In genomic region chr16:4598891-4599543, GRCm38 (mm10) we compare ENCODE assay signal across 10 mouse cellular contexts. TPM values are rescaled to one million over a fixed set of nuclear protein-coding genes. Genes with fewer than 3 reads are reported as not detected.
DNase-seq lines count a peak whose midpoint lies in the region; ATAC-seq and TF ChIP-seq lines count a peak whose summit lies in the region.
"Had no signal": no experiment of that assay in that cellular context is flagged by ENCODE, and none has a peak within 500 bp of the region (broad histone marks: within the 10 kb centered on the region; RNA-seq: fewer than 3 reads in every experiment).

No protein-coding gene starts in this region.

- no peaks in the 10 kb centered on the region for H3K27me3 ChIP-seq in embryonic facial prominence, embryonic 14.5 days (replicated peaks; ENCODE audit: control insufficient read depth, insufficient read depth, low read length)
- H3K27me3 ChIP-seq in intestine, embryonic 16.5 days (replicated peaks; ENCODE audit: control insufficient read depth, insufficient read depth, low read length), result no peaks in the 10 kb centered on the region
- no peaks in the 10 kb centered on the region for H3K27me3 ChIP-seq in myocyte (ENCODE audit: control insufficient read depth, insufficient read depth, insufficient read length)
- H3K27me3 ChIP-seq: Patski had no signal

- peaks cover 91% of the 10 kb centered on the region for H3K79me2 ChIP-seq in myocyte (ENCODE audit: control insufficient read depth, insufficient read depth)

- WGBS in embryonic facial prominence, embryonic 14.5 days, result 19% methylated on average over 6 of the region's 6 CpGs
- 32% methylated on average over 6 of the region's 6 CpGs for WGBS in intestine, embryonic 16.5 days

- DNase-seq in kidney, adult 18-20 months, result peak; percentile 36
- no peak for DNase-seq in kidney, adult 9 months
- no peak for DNase-seq in embryonic facial prominence, embryonic 14.5 days (ENCODE audit: low spot score)
- no peak for DNase-seq in cerebellum, postnatal 36 days
- no peak for DNase-seq in adrenal gland, adult 2 months
- DNase-seq: right cerebral cortex, postnatal 14 days had no signal

- TF ChIP-seq POLR2A in myocyte (IDR thresholded peaks at IDR 0.05; ENCODE audit: insufficient read length, low read depth), result no peak

- peaks cover 67% of the 10 kb centered on the region for H3K4me1 ChIP-seq in embryonic facial prominence, embryonic 14.5 days (ENCODE audit: control insufficient read depth, insufficient read depth, low read length)
- peaks cover 86% of the 10 kb centered on the region for H3K4me1 ChIP-seq in intestine, embryonic 16.5 days (ENCODE audit: control insufficient read depth, insufficient read depth, low read length)

- no peaks in the 10 kb centered on the region for H3K36me3 ChIP-seq in embryonic facial prominence, embryonic 14.5 days (ENCODE audit: control insufficient read depth, insufficient read depth, low read length)
- no peaks in the 10 kb centered on the region for H3K36me3 ChIP-seq in intestine, embryonic 16.5 days (ENCODE audit: control insufficient read depth, insufficient read depth, low read length)
- no peaks in the 10 kb centered on the region for H3K36me3 ChIP-seq in myocyte (ENCODE audit: control insufficient read depth, insufficient read depth)

- no peak overlapping the region for H3K4me3 ChIP-seq in embryonic facial prominence, embryonic 14.5 days (ENCODE audit: low read depth, low read length)
- no peak overlapping the region for H3K4me3 ChIP-seq in intestine, embryonic 16.5 days (ENCODE audit: low read length)
- H3K4me3 ChIP-seq in myocyte, result no peak overlapping the region

- H3K4me2 ChIP-seq in embryonic facial prominence, embryonic 14.5 days (ENCODE audit: low read depth, low read length), result no peak overlapping the region; the same call in 1 of the 2 replicates
- H3K4me2 ChIP-seq in intestine, embryonic 16.5 days (ENCODE audit: low read depth, low read length), result peak overlapping the region; percentile 22
- peak overlapping the region; percentile 99 for H3K4me2 ChIP-seq in myocyte (ENCODE audit: low read depth)

- no peaks in the 10 kb centered on the region for H3K9me3 ChIP-seq in embryonic facial prominence, embryonic 14.5 days (ENCODE audit: control insufficient read depth, low read length)
- H3K9me3 ChIP-seq in intestine, embryonic 16.5 days (ENCODE audit: control insufficient read depth, low read length), result no peaks in the 10 kb centered on the region

- no peak overlapping the region for H3ac ChIP-seq in myocyte (ENCODE audit: control insufficient read depth, insufficient read length)

- H3K27ac ChIP-seq in embryonic facial prominence, embryonic 14.5 days (replicated peaks; ENCODE audit: low read depth, low read length), result no peak overlapping the region
- H3K27ac ChIP-seq in intestine, embryonic 16.5 days (ENCODE audit: low read length), result no peak overlapping the region

- H3K9ac ChIP-seq in embryonic facial prominence, embryonic 14.5 days (ENCODE audit: low read depth, low read length), result peak overlapping the region; percentile 48
- H3K9ac ChIP-seq in intestine, embryonic 16.5 days (ENCODE audit: low read depth, low read length), result peak overlapping the region; percentile 45; the same call in 1 of the 2 replicates

- no peak for ATAC-seq in embryonic facial prominence, embryonic 14.5 days (ENCODE audit: low read depth)
- no peak for ATAC-seq in intestine, embryonic 16.5 days
- ATAC-seq: inflammation-experienced regulatory T-cells, adult 6 months; Patski had no signal

TF ChIP-seq in myocyte, 11 proteins besides CTCF, POLR2A, EP300 and RAD21:
- TF ChIP-seq TCF12 (IDR thresholded peaks at IDR 0.05; ENCODE audit: insufficient read depth, poor library complexity, severe bottlenecking) (no peak), MYOD1 (IDR thresholded peaks at IDR 0.05; ENCODE audit: control insufficient read depth in 1 of 3, insufficient read length in 2 of 3, low read depth in 2 of 3) (peak in 1 of 3 experiments; percentile 29), REST (IDR thresholded peaks at IDR 0.05; ENCODE audit: insufficient read depth, insufficient read length) (no peak), E2F4 (IDR thresholded peaks at IDR 0.05; ENCODE audit: insufficient read depth) (no peak), CEBPB (IDR thresholded peaks at IDR 0.05; ENCODE audit: insufficient read depth, poor library complexity, severe bottlenecking) (no peak), POLR2AphosphoS2 (IDR thresholded peaks at IDR 0.05; ENCODE audit: insufficient read length, low read depth) (no peak), TCF3 (IDR thresholded peaks at IDR 0.05; ENCODE audit: insufficient read length, low read depth) (no peak)
TF ChIP-seq in myocyte: peak in this region for 1.

RNA-seq across cellular contexts. Expression of gene Glis2, which starts 4.5 kb away (rescaled TPM):
- polyA plus RNA-seq in embryonic facial prominence, embryonic 14.5 days (2014; fragmentation: Nextera tagmentation; extraction: Ambion mirVana), result 34.7 and 36.3 TPM in 2 replicates
- 14.5 and 18.1 TPM in 2 replicates for polyA plus RNA-seq in intestine, embryonic 16.5 days (2015; fragmentation: Nextera tagmentation; extraction: Ambion mirVana)
- polyA plus RNA-seq in myocyte (2012; fragmentation: generic; extraction: Trizol), result 29.6 TPM
- total RNA-seq in adrenal gland, adult 2 months (2021), result 10 to 100 TPM; 17.3 to 27.4 TPM
- 28.9 and 29.3 TPM in 2 replicates for polyA plus RNA-seq in adrenal gland, adult 2 months (2012; rRNA removed)

RNA-seq across cellular contexts. Expression of gene Pam16, which starts 25.8 kb away (rescaled TPM):
- polyA plus RNA-seq in embryonic facial prominence, embryonic 14.5 days (2014; fragmentation: Nextera tagmentation; extraction: Ambion mirVana), result 90.8 and 90.9 TPM in 2 replicates
- 79.4 and 86.8 TPM in 2 replicates for polyA plus RNA-seq in intestine, embryonic 16.5 days (2015; fragmentation: Nextera tagmentation; extraction: Ambion mirVana)
- 98.6 TPM for polyA plus RNA-seq in myocyte (2012; fragmentation: generic; extraction: Trizol)
- 100 to 1,000 TPM; 104 to 111 TPM for total RNA-seq in adrenal gland, adult 2 months (2021)
- 16.0 and 33.4 TPM in 2 replicates for polyA plus RNA-seq in adrenal gland, adult 2 months (2012; rRNA removed)

RNA-seq across cellular contexts. Expression of gene Tfap4, which starts 39.4 kb away (rescaled TPM):
- 16.6 and 17.2 TPM in 2 replicates for polyA plus RNA-seq in embryonic facial prominence, embryonic 14.5 days (2014; fragmentation: Nextera tagmentation; extraction: Ambion mirVana)
- polyA plus RNA-seq in intestine, embryonic 16.5 days (2015; fragmentation: Nextera tagmentation; extraction: Ambion mirVana), result 23.0 and 26.5 TPM in 2 replicates
- 4.0 TPM for polyA plus RNA-seq in myocyte (2012; fragmentation: generic; extraction: Trizol)
- total RNA-seq in adrenal gland, adult 2 months (2021), result 1 to 10 TPM; 3.8 to 6.7 TPM
- 3.6 and 4.0 TPM in 2 replicates for polyA plus RNA-seq in adrenal gland, adult 2 months (2012; rRNA removed)

RNA-seq across cellular contexts. Expression of gene Vasn, which starts 40.7 kb away (rescaled TPM):
- polyA plus RNA-seq in embryonic facial prominence, embryonic 14.5 days (2014; fragmentation: Nextera tagmentation; extraction: Ambion mirVana), result 31.3 and 32.4 TPM in 2 replicates
- polyA plus RNA-seq in intestine, embryonic 16.5 days (2015; fragmentation: Nextera tagmentation; extraction: Ambion mirVana), result 13.5 and 13.6 TPM in 2 replicates
- polyA plus RNA-seq in myocyte (2012; fragmentation: generic; extraction: Trizol), result 34.7 TPM
- 10 to 100 TPM in 1 of 2 experiments, 1 to 10 TPM in 1; 8.4 to 15.4 TPM for total RNA-seq in adrenal gland, adult 2 months (2021)
- 28.1 and 30.9 TPM in 2 replicates for polyA plus RNA-seq in adrenal gland, adult 2 months (2012; rRNA removed)

RNA-seq across cellular contexts. Expression of gene Dnaja3, which starts 40.8 kb away (rescaled TPM):
- 57.6 and 57.7 TPM in 2 replicates for polyA plus RNA-seq in embryonic facial prominence, embryonic 14.5 days (2014; fragmentation: Nextera tagmentation; extraction: Ambion mirVana)
- 90.5 and 92.5 TPM in 2 replicates for polyA plus RNA-seq in intestine, embryonic 16.5 days (2015; fragmentation: Nextera tagmentation; extraction: Ambion mirVana)
- 69.5 TPM for polyA plus RNA-seq in myocyte (2012; fragmentation: generic; extraction: Trizol)
- total RNA-seq in adrenal gland, adult 2 months (2021), result 100 to 1,000 TPM; 122 to 148 TPM
- 33.2 and 37.5 TPM in 2 replicates for polyA plus RNA-seq in adrenal gland, adult 2 months (2012; rRNA removed)
